Mouse (Mus musculus) right cerebral cortex, postnatal 10 days (tissue): Measurements from ENCODE around the gene Lrp1.
A peak's percentile ranks its signal among the peaks of the same experiment; 100 is the strongest.

Experiments used
- DNase-seq, 2 experiments: peaks; one replicate each; pipeline ENCODE4 v3.0.0; 2021; ENCODE audit warnings: low spot score in 2 of 2

The Lrp1 gene

DNA sequence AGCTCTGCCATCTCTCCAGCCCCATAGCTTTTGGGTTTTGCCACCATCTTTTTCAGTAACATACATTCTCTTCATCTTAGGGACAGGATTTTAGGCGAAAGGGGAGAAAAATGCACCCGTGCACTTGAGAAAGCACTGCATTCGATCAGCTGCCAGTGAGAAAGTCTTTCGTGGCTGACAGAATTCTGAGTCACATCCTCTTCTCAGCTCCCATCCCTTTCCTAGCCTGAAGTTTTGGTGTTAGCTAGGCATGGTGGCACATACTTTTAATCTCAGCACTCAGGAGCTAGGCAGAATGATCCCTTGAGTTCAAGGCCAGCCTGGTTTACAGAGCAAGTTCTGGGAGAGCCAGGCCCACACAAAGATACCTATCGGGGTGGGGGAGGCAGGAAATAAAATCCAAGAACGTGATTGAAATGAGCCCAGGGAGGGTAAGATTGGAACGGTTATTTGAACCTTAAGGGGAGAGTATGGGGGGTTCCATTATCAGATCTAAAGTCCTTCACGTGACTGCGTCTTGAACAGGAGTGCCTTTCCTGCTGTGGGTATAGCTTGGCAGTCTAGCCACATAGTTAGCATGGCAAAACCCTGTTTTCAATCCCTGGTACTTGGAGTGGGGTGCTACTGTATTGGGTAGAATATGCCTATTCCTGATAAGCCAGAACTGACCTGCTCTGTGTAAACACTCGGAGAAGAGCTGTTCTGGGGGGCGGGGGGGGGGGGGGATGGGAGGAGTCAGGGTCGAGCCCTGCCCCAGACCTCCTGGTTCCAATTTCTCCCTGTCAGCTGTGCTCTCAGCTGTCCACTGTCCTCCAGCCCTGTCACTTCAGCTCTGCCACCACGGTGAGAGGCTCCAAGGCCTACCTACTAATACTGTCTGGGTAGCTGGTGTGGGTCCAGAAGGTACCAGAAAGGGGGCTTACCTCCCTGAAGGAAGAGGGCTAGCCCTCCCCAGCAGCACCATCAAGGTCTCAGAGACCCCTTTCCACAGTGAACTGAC, 119.8 kb downstream of the Lrp1 start, which contains the start of gene Stac3:
Gene Stac3, plus strand, starts transcription at position 793 of the 1,000 bp plus-strand sequence.
- no peak for DNase-seq

GRCm38 (mm10) chr10:127500042-127500441, 120.9 kb downstream of the Lrp1 start:
- peak in 1 of 2 experiments; percentile 17 for DNase-seq

GRCm38 (mm10) chr10:127499516-127499915, 121.4 kb downstream of the Lrp1 start:
- no peak for DNase-seq

- no peak for DNase-seq
Measured at GRCm38 (mm10) chr10:127496156-127496555, 124.8 kb downstream of the Lrp1 start.

DNA sequence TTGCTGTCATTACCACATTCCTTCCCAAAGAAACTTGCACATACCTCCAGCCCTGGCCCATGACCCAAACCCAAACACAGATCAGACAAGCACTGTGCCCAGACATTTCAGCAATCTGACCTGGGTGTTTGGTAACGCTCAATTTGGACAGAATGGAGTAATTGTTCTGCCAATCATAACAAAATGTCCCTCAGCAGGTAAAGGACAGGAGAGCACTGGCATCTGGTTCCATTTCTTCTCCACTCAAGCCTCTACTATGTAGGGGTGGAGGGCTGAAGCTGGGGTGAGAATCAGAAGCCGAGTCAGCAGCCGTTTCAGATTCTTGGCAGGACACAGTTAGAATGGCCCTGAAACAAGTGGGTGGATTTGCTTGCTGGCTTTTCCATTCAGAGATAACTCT, 128.8 kb downstream of the Lrp1 start:
- DNase-seq, result no peak

DNA sequence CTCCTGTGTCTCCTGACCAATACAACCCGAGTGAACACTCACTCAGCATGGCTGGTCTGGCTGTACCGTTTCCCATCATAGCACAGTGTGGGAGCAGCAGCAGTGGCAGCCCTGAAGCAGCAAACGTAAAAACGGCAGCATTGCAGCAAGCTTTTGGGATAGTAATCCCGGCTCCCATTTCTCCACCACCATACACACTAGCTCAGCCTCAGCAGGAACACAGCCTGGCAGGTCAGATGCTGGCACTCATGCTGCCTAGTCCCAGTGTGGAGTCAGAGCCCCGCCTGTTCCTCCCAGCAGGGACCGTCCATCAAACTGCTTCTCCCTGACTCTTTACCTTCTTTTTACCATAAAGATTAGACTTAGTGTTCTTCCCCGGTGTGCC, 129.8 kb downstream of the Lrp1 start:
- no peak for DNase-seq

- DNase-seq, result no peak
Measured at GRCm38 (mm10) chr10:127490160-127491127, 130.5 kb downstream of the Lrp1 start.

DNA sequence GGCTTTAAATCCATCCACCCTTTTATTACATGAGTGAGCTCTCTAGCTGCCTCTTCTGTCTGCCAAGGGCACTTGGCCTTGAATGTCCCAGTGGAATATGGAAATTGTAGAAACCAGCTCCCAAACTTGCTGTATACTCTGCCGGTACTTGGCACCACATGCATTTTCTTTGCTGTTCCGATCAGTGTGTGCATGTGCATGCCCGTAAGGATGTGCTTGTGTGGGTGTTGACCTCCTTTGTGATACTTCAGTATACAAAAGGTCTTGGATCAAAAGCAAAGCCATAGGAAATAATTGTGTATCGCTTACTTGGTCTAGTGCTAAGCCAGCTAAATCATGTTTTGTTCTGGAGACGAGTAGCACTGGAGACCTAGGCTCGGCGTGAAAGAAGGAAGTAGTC, 132.1 kb downstream of the Lrp1 start:
- no peak for DNase-seq
